Mouse (Mus musculus) macrophage (primary cell): ENCODE results near the gene Bcl9l. TPM values are rescaled to one million over a fixed set of nuclear protein-coding genes. Genes with fewer than 3 reads are reported as not detected.

Source experiments
- H3K27ac ChIP-seq: fragments of 350-480 bp; formaldehyde crosslinking; 2 replicates; pipeline ENCODE4 v1.9.0; 2021
- H3K36me3 ChIP-seq: fragments of 350-480 bp; formaldehyde crosslinking; 2 replicates; pipeline ENCODE4 v1.9.0; 2021; ENCODE audit errors: inconsistent target
- H3K4me3 ChIP-seq: fragments of 350-480 bp; formaldehyde crosslinking; 2 replicates; pipeline ENCODE4 v1.9.0; 2021; ENCODE audit errors: inconsistent target
- H3K79me2 ChIP-seq: fragments of 350-480 bp; formaldehyde crosslinking; 2 replicates; pipeline ENCODE4 v1.9.0; 2021; ENCODE audit errors: inconsistent target
- WGBS: methylation state at CpG from one replicate; pipeline ENCODE4 v1.1.7; 2026; ENCODE audit warnings: inconsistent platforms; ENCODE audit not compliant: missing documents; 5-methylcytosine and 5-hydroxymethylcytosine counted together
- polyA plus RNA-seq: library from polyadenylated mRNA; stranded (reverse); fragments of 250-400 nt; gene quantifications from 3 replicates; pipeline ENCODE4 v1.2.4, GENCODE M21; 2018; ENCODE audit warnings: inconsistent platforms

The Bcl9l gene
- polyA plus RNA-seq, 1 experiment from 2014 or later = 5.3 TPM

DNA sequence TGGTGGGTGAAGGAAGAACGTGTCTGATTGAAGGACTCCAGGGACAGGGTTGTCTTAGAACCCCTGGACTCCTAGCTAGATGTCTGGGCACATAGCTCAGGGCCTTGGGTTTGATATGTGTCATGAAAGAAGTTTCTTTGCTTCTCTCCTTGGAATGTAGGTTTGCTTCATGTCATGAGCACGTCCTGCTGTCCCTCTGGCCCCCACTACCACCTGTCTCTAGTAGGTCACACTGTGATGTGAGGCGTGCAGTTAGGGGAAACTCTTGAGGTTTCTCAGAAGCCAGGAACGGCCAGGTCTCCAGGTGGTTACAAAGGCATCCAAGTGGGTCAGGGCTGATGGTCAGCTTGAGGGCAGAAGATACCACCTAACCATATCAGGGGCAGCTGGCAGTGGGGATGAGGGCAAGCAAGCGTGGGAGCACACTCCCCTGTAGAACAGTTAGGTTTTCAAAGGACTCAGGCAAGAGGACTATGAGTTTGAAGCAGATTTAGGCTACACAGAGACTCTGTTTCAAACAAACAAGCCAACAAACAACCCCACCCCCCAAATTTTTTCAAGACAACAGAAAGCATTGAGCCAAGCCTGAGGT, 41.7 kb downstream of the Bcl9l start:
- no peak overlapping the region for H3K4me3 ChIP-seq
- no peak overlapping the region for H3K27ac ChIP-seq
- H3K36me3 ChIP-seq = no peaks in the 10 kb centered on the region
- H3K79me2 ChIP-seq = no peaks in the 10 kb centered on the region
- 89% methylated on average over 5 of the region's 5 CpGs for WGBS

DNA sequence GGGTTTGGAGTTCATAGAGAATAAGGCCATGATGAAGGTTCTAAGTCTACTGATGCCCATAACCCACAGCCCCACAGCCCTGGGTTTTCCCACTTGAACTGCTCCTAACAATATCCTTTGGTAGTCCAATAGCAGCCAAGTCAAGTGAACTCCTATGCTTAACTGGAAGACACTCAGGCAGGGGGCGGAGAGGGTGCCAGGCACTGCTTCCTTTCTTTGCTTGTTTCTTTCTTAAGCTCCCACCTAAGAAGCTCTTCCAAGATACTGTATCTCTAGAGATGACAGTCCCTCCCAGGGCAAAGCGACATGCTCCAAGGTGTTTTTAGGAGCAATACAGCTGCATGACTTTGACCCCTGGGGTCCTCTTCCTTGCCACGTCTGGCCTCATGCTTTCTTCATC, 42.4 kb downstream of the Bcl9l start:
- Histone ChIP-seq H3K79me2 (no peaks in the 10 kb centered on the region), H3K27ac (no peak overlapping the region), H3K4me3 (no peak overlapping the region), H3K36me3 (no peaks in the 10 kb centered on the region)
- 94% methylated on average over 3 of the region's 3 CpGs for WGBS

DNA sequence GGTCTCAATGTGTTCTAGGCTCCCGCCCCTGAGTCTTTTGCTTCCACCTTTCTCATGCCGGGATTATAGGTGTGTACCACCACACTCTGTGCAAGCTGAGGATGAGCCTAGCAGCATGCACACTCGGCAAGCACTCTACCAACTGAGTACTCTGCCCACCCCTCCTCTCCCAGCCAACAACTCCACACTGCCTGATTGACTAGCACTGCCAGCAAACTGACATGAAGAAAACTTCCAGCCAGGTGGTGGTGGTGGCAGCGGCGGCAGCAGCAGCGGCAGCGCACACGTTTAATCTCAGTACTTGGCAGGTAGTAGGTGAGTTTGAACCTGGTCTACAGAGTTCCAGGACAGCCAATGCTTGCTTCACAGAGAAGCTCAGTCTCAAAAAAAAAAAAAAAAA, 43.0 kb downstream of the Bcl9l start:
- no peaks in the 10 kb centered on the region for H3K79me2 ChIP-seq
- no peak overlapping the region for H3K4me3 ChIP-seq
- no peaks in the 10 kb centered on the region for H3K36me3 ChIP-seq
- no peak overlapping the region for H3K27ac ChIP-seq
- WGBS = 94% methylated on average over 8 of the region's 8 CpGs

DNA sequence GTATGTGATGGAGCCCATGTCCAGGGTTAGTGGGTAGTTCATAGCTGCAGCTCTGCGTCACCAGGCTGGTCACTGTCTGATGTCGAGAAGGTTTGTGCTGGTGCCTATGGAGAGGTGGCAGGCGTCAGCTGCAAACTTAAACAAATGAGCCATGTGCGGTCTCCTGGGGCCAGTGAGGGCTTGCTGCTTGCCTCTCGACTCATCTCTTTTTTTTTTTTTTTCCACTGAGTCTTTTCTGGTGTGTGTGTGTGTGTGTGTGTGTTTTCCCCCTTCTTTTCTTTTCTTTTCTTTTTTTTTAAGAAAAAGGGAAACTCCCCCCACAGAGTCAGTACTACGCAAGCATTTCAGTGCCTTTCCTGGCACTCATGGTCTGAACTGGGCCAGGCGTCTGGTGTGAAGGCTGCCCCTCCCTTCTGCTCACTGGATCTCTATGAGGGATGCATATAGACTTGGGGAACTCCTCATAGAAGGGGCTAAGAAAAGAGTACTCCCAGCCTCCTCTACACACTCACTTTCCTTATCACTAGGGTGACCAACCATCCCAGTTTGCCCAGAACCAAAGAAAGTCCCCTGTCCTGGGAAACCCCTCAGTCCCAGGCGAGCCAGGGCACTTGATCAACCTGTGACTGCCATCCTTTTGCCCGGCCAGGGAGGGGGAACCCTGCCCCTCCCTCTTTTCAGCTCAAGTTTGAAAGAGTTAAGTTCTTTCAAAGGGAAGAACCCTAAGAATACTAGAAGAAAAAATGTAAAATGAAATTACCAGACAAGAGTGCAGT, 43.9 kb downstream of the Bcl9l start:
- Histone ChIP-seq H3K27ac (no peak overlapping the region), H3K4me3 (no peak overlapping the region), H3K36me3 (no peaks in the 10 kb centered on the region), H3K79me2 (no peaks in the 10 kb centered on the region)
- 75% methylated on average over 9 of the region's 9 CpGs for WGBS

DNA sequence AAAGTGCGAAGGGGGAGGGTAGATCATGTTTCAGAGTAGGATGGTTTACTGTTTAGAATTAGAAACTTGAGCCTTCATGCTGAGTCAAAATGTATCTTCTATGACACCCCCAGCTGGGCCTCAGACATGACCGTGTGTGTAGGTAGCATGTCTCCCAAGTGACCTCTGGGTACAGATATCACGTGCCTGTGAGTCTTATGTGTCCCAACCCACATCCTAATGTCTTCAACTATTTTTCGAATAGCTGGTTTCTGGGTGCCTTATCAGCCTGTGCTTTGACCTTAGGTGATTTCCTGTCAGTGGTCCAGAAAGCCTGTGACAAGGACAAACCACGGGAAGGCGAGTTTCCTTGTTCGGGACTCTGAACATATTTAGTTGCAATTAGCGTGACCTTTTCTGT, 45.7 kb downstream of the Bcl9l start:
- no peaks in the 10 kb centered on the region for H3K36me3 ChIP-seq
- whole genome bisulfite sequencing = 31% methylated on average over 8 of the region's 8 CpGs
- no peak overlapping the region for H3K27ac ChIP-seq
- no peak overlapping the region for H3K4me3 ChIP-seq
- H3K79me2 ChIP-seq = no peaks in the 10 kb centered on the region

DNA sequence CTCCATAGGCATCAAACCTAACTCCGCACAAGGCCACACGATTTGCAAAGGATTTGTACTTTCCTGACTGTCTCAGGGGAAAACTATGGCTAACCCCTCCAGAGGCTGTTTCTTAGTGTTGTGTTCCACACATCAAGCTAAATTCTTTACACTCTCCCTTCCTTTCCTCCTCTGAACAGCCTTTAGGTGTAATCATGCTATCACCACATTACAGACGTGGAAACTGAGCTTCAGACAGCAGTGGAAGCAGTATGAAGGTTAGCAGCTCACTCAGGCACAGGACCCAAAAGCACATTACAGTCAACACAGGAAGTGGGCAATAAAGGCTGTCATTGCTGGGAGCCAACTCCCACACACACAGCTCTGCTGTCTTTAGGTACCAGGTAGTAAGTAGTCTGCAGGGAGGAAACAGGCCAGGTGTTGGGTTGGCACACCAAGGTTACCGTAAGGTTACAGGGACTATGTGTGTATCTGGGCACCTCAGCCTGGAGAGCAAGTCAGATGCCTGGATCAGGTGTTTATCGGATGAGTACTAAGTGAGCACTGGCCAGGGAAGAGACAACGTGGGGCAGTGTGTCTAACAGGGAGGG, 50.5 kb downstream of the Bcl9l start:
- no peaks in the 10 kb centered on the region for H3K36me3 ChIP-seq
- H3K4me3 ChIP-seq = no peak overlapping the region
- no peak overlapping the region for H3K27ac ChIP-seq
- H3K79me2 ChIP-seq = no peaks in the 10 kb centered on the region
- 89% methylated on average over 6 of the region's 6 CpGs for WGBS

DNA sequence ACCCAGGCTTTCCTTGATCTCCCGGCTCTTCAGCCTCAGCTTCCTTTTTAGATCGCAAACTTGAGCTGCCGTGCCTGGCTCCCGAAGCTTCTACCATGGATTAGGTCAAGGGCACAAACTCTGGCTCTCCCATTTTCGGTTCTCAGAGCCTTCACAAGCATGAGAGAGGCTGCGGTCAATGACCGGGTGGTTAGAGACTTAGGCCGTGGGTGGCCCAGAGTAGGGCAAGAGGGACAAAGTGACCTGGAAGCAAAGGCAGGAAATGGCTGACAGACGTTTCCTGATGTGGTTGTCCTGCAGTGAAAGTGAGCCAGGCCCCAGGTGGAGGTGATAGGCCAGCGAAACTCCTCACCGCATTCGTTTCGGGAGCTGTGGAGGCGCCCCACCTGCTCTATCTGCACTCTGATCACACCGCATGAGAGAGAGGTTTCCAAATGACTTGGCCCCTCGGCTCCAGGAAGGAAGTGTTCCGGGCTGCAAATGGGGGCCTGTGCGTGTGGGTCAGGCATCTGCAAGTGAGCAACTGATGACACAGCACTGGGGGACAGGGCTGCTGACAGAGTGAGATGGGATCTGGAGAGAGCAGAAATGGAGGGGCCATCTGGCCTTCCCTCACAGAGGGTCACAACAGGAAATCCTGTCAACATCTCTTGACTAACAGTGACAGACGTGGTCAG, 55.1 kb downstream of the Bcl9l start:
- H3K4me3 ChIP-seq = peak overlapping the region; percentile 6; the same call in 1 of the 2 replicates
- H3K27ac ChIP-seq = peak overlapping the region; percentile 78
- no peaks in the 10 kb centered on the region for H3K79me2 ChIP-seq
- WGBS = 9% methylated on average over 19 of the region's 19 CpGs
- H3K36me3 ChIP-seq = no peaks in the 10 kb centered on the region

DNA sequence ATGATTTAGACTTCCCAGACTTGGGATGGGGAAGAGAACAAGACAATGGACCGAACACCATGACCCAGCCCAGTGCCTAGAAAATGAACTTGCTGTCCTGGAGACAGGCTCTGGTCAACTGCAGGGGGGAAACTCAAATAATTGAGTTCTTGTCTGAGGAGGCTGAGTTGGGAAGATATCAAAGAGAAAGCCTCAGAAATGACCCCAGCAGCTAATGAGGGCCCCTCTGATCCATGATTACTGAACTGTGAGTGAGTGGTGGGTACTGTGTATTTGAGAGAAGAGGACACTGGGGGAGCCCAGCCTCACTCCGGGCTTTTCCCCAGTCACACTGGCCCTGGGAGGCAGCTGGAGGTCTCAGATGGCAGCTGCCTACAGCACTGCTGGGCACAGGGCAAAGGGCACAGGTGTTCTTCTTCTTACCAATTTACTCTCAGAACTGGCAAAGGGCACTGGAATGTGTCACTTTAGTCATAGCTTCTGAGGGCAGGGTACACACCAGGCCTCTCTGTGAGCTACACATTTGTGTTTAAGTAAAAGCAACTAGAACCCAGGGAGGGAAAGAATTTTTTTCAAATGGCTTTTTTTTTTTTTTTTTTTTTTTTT, 57.3 kb downstream of the Bcl9l start:
- 100% methylated on average over 2 of the region's 2 CpGs for WGBS
- Histone ChIP-seq H3K36me3 (no peaks in the 10 kb centered on the region), H3K4me3 (no peak overlapping the region), H3K27ac (no peak overlapping the region), H3K79me2 (no peaks in the 10 kb centered on the region)

DNA sequence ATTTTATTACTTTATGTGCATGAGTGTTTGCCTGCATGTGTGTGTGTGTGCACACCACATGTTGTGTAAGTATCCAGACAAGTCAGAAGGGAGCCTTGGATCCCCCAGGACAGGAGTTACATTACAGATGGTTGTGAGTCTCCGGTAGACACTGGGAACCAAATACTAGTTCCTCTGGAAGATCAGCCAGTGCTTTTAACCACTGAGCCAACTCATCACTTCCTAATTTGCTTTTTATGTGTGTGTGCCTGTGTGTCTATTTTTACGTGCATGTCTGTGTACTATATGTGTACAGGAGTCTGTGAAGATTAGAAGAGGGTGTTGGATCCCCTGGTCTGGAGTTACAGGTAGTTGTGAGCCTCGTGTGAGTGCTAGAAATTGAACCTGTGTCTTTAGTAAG, 58.1 kb downstream of the Bcl9l start:
- H3K36me3 ChIP-seq = no peaks in the 10 kb centered on the region
- H3K4me3 ChIP-seq = no peak overlapping the region

DNA sequence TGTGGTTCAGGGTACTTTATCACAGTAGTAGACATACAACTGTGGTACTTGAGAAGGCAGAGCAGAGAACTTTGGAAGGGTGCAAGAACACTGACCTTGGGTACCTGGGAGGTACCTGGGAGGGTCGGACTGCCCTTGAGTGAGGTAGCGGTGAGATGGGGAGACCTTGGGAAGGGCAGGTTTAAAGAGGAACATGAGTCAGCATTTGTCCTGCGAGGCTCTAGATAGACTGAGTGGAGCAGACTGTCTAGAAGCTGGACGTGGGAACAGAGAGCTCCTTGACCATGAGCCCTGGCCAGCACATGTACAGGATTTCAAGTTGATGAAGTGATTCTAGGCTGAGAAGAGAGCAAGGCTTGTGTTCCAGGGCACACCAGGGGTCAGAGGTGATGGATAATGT, 59.7 kb downstream of the Bcl9l start:
- H3K4me3 ChIP-seq = no peak overlapping the region
- no peak overlapping the region for H3K27ac ChIP-seq
- no peaks in the 10 kb centered on the region for H3K79me2 ChIP-seq
- WGBS = 40% methylated on average over 4 of the region's 4 CpGs
- no peaks in the 10 kb centered on the region for H3K36me3 ChIP-seq

More for the DNA sequence above, 58.1 kb downstream of the Bcl9l start:
- H3K79me2 ChIP-seq = no peaks in the 10 kb centered on the region
- WGBS = 30% methylated on average over 3 of the region's 3 CpGs
- H3K27ac ChIP-seq = no peak overlapping the region

DNA sequence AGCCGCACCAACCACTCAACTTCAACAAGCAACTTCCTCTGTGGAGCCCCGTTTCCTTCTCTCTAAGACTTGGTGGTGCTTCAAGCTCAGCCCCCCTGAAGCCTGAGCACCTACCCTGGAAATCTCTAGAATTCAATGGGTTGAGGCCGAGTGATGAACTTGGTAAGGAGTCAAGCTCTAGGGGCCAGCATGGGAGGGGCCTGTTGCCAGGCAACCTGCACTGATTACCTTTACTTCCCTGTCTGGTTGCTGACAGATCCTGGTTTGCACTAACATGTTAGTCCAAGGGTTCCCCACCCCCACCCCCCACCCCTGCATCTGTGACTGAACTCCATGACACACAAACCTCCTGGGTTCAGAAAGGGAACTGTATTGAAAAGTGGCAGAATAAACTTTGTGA, 62.4 kb downstream of the Bcl9l start:
- WGBS = 48% methylated on average over 3 of the region's 3 CpGs

DNA sequence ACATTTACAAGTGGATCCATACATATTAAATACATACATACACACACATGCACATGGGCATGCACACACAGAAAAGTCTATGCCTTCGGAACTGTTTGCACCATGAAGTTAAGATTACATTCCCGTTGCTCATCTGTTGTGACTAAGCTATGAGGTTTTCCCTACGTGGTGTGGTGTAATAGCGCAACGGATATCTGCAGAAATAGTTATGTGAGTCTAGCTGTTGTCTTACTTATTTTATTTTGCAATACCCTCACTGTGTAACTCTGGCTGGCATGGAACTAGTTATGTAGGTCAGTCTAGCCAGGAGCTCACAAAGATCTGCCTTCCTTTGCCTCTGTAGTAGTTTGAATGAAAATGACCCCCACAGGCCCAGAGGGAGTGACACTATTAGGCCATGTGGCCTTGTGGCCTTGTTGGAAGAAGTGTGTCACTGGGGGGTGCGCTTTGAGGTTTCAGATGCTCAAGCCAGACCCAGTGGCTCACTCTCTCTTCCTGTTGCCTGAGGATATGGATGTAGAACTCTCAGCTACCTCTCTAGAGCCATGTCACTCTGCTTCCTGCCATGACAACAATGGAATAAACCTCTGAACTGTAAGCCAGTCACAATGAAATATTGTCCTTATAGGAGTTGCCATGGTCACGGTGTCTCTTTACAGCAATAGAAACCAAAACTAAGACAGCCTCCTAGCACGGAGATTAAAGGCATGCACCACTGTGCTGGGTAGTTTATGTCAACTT, 66.0 kb downstream of the Bcl9l start:
- WGBS = 66% methylated on average over 8 of the region's 8 CpGs
- Histone ChIP-seq H3K27ac (no peak overlapping the region), H3K4me3 (no peak overlapping the region), H3K36me3 (no peaks in the 10 kb centered on the region), H3K79me2 (no peaks in the 10 kb centered on the region)

More for the DNA sequence above, 62.4 kb downstream of the Bcl9l start:
- Histone ChIP-seq H3K79me2 (no peaks in the 10 kb centered on the region), H3K36me3 (no peaks in the 10 kb centered on the region), H3K27ac (no peak overlapping the region), H3K4me3 (no peak overlapping the region)

DNA sequence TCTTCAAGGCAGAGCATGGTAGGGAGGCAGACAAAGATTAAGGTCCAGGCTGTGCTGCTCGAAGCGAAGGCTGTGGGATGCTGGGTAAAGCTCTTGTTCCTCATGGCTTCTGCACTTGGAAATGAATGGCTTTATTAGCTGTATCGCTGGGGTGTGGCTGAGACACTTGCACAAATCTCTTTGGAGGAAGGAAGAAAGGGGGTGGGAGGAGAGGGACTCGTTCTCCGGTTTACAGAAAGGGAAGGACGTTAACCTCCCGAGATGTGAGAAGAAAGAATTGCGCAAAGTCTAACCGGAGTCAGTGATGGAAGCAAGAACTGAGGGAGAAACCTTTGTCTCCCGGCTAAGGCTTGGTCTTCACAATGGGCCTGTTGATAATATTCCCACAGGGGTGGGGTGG, 68.5 kb downstream of the Bcl9l start:
- Histone ChIP-seq H3K36me3 (no peaks in the 10 kb centered on the region), H3K79me2 (no peaks in the 10 kb centered on the region), H3K27ac (peak overlapping the region; percentile 70), H3K4me3 (no peak overlapping the region)
- 4% methylated on average over 10 of the region's 10 CpGs for WGBS

DNA sequence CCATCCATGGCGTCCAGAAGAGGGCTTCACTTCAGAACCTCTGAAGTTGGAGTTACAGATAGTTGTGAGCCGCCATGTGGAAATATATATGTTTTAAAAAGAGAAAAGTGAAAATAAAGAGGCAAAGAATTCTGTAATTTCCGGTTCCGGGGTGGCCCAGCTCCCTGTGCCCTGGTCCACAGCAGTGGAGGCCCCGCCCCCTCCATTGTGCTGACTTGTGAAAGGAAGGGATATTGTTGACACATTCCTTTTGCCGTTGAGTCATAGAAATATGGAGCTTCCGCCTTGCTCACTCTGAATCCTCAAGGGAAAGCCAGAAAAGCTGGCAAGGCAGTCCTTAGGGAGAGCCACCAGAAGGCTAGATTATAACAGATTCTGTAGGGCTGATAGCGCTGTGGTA, 69.5 kb downstream of the Bcl9l start:
- Histone ChIP-seq H3K36me3 (no peaks in the 10 kb centered on the region), H3K79me2 (no peaks in the 10 kb centered on the region), H3K27ac (peak overlapping the region; percentile 70), H3K4me3 (no peak overlapping the region)
- WGBS = 81% methylated on average over 8 of the region's 8 CpGs
